Mouse (Mus musculus): ENCODE results near the gene Cldnd2.

DNA sequence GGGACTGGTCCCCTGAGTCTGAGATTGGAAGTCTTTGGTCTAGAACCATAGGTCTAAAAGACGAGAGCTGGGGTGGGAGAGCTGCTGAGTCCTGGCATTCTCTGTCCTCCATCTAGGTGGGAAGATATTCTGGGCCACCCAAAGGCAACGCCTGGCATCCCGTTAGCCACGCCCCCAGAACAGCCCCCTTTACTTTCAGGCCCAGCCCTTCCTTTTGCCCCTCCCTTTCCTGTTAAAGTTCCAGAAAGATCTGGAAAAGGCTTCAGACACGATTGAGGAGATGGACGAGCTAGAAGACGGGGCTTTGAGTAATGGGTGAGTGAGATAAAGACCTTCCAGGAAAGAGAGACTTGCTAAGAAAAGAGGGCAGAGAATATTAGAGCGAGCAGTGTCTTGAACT is 13.2 kb upstream of the Cldnd2 start, which contains the start of gene Lim2:
- TF ChIP-seq MAFK (IDR thresholded peaks at IDR 0.05; ENCODE audit: insufficient read depth, low read depth, low read length), result no peak
- TF ChIP-seq ZC3H11A (IDR thresholded peaks at IDR 0.05; ENCODE audit: borderline replicate concordance, low read depth, low read length), result no peak
- no peak for TF ChIP-seq HCFC1 (IDR thresholded peaks at IDR 0.05; ENCODE audit: borderline replicate concordance, insufficient read depth, low read length)
- TF ChIP-seq ZNF384 (IDR thresholded peaks at IDR 0.05; ENCODE audit: low read depth, low read length), result no peak
- no peak for TF ChIP-seq CHD2 (IDR thresholded peaks at IDR 0.05; ENCODE audit: low read depth, low read length)
